Mouse (Mus musculus): ENCODE data around the gene Ppp1cc.
"Not testable (repeated sequence)": the region's sequence is repeated elsewhere in the genome, so short reads cannot be mapped to it uniquely, and the experiment has no call there.

The Ppp1cc gene

GRCm38 (mm10) chr5:122136508-122137408, 21.3 kb upstream of the Ppp1cc start:
- DNase-seq (ENCODE audit: low spot score in 2 of 2) = peak in 1 of 2 experiments; percentile 47

GRCm38 (mm10) chr5:122138856-122139255, 19.2 kb upstream of the Ppp1cc start:
- no peak for DNase-seq (ENCODE audit: low spot score in 2 of 2)

GRCm38 (mm10) chr5:122139771-122140170, 18.3 kb upstream of the Ppp1cc start:
- not testable (repeated sequence) for DNase-seq (ENCODE audit: low spot score in 2 of 2)

- DNase-seq (ENCODE audit: low spot score in 2 of 2) = no peak
These were observed 17.4 kb upstream of the Ppp1cc start, which contains the start of gene Ccdc63 for GRCm38 (mm10) chr5:122140723-122141122. TSS of gene Ccdc63 (minus strand) at chr5:122140823.

GRCm38 (mm10) chr5:122142230-122142992, 15.7 kb upstream of the Ppp1cc start:
- peak; percentile 68 to 85 for DNase-seq (ENCODE audit: low spot score in 2 of 2)

GRCm38 (mm10) chr5:122143543-122143942, 14.5 kb upstream of the Ppp1cc start:
- no peak for DNase-seq (ENCODE audit: low spot score in 2 of 2)

GRCm38 (mm10) chr5:122144825-122145224, 13.3 kb upstream of the Ppp1cc start:
- no peak for DNase-seq (ENCODE audit: low spot score in 2 of 2)

GRCm38 (mm10) chr5:122145381-122146055, 12.6 kb upstream of the Ppp1cc start:
- DNase-seq (ENCODE audit: low spot score in 2 of 2) = peak in 1 of 2 experiments; percentile 70

GRCm38 (mm10) chr5:122146056-122146580, 12.0 kb upstream of the Ppp1cc start:
- DNase-seq (ENCODE audit: low spot score in 2 of 2) = no peak

GRCm38 (mm10) chr5:122146609-122147008, 11.5 kb upstream of the Ppp1cc start:
- no peak for DNase-seq (ENCODE audit: low spot score in 2 of 2)

- no peak for DNase-seq (ENCODE audit: low spot score in 2 of 2)
These were observed 10.0 kb upstream of the Ppp1cc start for GRCm38 (mm10) chr5:122148107-122148506.

GRCm38 (mm10) chr5:122149259-122149658, 8.8 kb upstream of the Ppp1cc start:
- no peak for DNase-seq (ENCODE audit: low spot score in 2 of 2)

- DNase-seq (ENCODE audit: low spot score in 2 of 2) = not testable (repeated sequence)
These were observed 5.6 kb upstream of the Ppp1cc start for GRCm38 (mm10) chr5:122152508-122152907.

GRCm38 (mm10) chr5:122154006-122154405, 4.1 kb upstream of the Ppp1cc start:
- no peak for DNase-seq (ENCODE audit: low spot score in 2 of 2)

- DNase-seq (ENCODE audit: low spot score in 2 of 2) = no peak
These were observed 3.3 kb upstream of the Ppp1cc start for GRCm38 (mm10) chr5:122154782-122155181.

- no peak for DNase-seq (ENCODE audit: low spot score in 2 of 2)
These were observed 2.5 kb upstream of the Ppp1cc start for GRCm38 (mm10) chr5:122155613-122156012.

- no peak for DNase-seq (ENCODE audit: low spot score in 2 of 2)
These were observed 1.6 kb upstream of the Ppp1cc start for GRCm38 (mm10) chr5:122156486-122156885.

- peak; percentile 53 to 59 for DNase-seq (ENCODE audit: low spot score in 2 of 2)
These were observed 758 bp downstream of the Ppp1cc start for GRCm38 (mm10) chr5:122158557-122159515.

GRCm38 (mm10) chr5:122163194-122163593, 5.1 kb downstream of the Ppp1cc start:
- DNase-seq (ENCODE audit: low spot score in 2 of 2) = no peak

GRCm38 (mm10) chr5:122164011-122164410, 5.9 kb downstream of the Ppp1cc start:
- no peak for DNase-seq (ENCODE audit: low spot score in 2 of 2)

Data from spleen, postnatal 10 days (tissue).